Mouse (Mus musculus): ENCODE data around the gene Anxa4. TPM values are rescaled to one million over a fixed set of nuclear protein-coding genes. Genes with fewer than 3 reads are reported as not detected.
A peak's percentile ranks its signal among the peaks of the same experiment; 100 is the strongest.

Anxa4 gene
- polyA plus RNA-seq, 1 experiment from 2014 or later = 12.1 TPM

DNA sequence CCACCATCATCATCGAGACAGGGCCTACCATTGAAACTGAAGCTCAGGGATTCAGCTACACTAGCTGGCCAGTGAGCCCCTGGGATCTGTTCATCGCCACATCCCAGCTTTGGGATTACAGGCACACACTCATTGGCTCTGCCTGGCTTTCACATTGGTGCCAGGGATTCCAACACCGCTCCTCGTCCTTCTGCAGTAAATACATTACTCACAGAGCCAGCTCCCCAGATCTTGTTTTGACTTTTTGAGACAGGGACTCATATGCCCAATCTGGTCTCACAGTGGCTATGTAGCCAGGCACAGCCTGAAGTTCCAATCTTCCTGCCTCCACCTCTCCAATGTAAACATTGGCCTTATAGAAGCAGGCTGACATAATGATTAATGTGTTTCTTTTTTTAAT is 57.1 kb downstream of the Anxa4 start:
- DNase-seq (ENCODE audit: low spot score) (no peak), ATAC-seq (ENCODE audit: insufficient number of reproducible peaks, low FRiP score, low TSS enrichment, low read depth) (no peak)
- Histone ChIP-seq H3K9me3 (ENCODE audit: control insufficient read depth, low read length) (no peaks in the 10 kb centered on the region), H3K4me1 (ENCODE audit: control insufficient read depth, insufficient read depth, low read length) (peaks cover 4% of the 10 kb centered on the region; the same call in 1 of the 2 replicates), H3K4me2 (ENCODE audit: low read depth, severe bottlenecking) (no peak overlapping the region), H3K27me3 (ENCODE audit: control insufficient read depth, insufficient read depth, low read length) (no peaks in the 10 kb centered on the region), H3K4me3 (ENCODE audit: low read depth, low read length) (no peak overlapping the region), H3K36me3 (ENCODE audit: control insufficient read depth, insufficient read depth, low read length) (no peaks in the 10 kb centered on the region), H3K9ac (ENCODE audit: low read length) (no peak overlapping the region), H3K27ac (replicated peaks; ENCODE audit: low read depth, low read length) (no peak overlapping the region)
- 87% methylated on average over 4 of the region's 4 CpGs for WGBS

DNA sequence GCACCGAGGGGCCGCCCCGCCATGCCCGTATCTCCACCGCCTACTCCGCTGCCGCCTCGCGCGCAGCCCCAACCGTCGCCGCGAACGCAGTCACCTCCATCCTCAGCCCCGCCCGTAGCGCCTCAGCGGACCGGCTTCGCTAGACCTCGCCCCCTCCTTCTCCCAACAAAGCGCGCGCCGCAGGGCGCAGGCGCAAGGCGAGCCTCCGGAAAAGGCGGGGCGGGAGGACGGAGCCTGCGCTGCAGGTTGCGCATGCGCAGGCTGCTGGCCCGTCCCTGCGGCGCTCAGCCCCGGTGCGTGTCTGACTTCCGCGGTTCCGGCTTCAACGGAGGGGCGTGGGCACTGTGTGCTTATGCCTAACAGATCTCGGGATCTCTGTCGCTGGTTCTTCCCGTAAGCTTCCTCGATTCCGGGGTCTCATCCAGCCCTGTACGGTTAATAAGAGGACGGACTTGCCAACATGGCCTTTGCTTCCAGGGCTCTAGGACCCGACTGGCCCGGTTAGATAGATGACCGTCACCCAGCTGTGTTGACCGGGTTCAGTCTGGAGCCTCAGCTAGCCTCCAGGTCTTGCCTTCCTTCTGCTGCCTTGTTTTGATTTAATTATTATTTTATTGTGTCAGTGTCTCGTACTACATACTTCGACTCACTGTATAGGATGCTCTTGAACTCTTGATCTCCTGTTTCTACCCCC is 60.1 kb downstream of the Anxa4 start, which contains the start of gene Gmcl1:
TSS of gene Gmcl1 (minus strand) at position 201 of the 694 bp plus-strand sequence.
- WGBS = under 1% methylated on average over 57 of the region's 59 CpGs
- peak within 1 kb of the TSS; percentile 96 for H3K4me3 ChIP-seq (ENCODE audit: low read depth, low read length)
- peak within 1 kb of the TSS; percentile 61 for H3K27ac ChIP-seq (replicated peaks; ENCODE audit: low read depth, low read length)
- peak within 1 kb of the TSS; percentile 85 for H3K9ac ChIP-seq (ENCODE audit: low read length)
- DNase-seq (ENCODE audit: low spot score) (peak; percentile 94), ATAC-seq (ENCODE audit: insufficient number of reproducible peaks, low FRiP score, low TSS enrichment, low read depth) (peak; percentile 92)
- no peaks in the 10 kb centered on the region for H3K9me3 ChIP-seq (ENCODE audit: control insufficient read depth, low read length)
- H3K36me3 ChIP-seq (ENCODE audit: control insufficient read depth, insufficient read depth, low read length) = no peaks in the 10 kb centered on the region
- H3K4me1 ChIP-seq (ENCODE audit: control insufficient read depth, insufficient read depth, low read length) = peaks cover 4% of the 10 kb centered on the region; the same call in 1 of the 2 replicates
- no peaks in the 10 kb centered on the region for H3K27me3 ChIP-seq (ENCODE audit: control insufficient read depth, insufficient read depth, low read length)
- peak within 1 kb of the TSS; percentile 93 for H3K4me2 ChIP-seq (ENCODE audit: low read depth, severe bottlenecking)

DNA sequence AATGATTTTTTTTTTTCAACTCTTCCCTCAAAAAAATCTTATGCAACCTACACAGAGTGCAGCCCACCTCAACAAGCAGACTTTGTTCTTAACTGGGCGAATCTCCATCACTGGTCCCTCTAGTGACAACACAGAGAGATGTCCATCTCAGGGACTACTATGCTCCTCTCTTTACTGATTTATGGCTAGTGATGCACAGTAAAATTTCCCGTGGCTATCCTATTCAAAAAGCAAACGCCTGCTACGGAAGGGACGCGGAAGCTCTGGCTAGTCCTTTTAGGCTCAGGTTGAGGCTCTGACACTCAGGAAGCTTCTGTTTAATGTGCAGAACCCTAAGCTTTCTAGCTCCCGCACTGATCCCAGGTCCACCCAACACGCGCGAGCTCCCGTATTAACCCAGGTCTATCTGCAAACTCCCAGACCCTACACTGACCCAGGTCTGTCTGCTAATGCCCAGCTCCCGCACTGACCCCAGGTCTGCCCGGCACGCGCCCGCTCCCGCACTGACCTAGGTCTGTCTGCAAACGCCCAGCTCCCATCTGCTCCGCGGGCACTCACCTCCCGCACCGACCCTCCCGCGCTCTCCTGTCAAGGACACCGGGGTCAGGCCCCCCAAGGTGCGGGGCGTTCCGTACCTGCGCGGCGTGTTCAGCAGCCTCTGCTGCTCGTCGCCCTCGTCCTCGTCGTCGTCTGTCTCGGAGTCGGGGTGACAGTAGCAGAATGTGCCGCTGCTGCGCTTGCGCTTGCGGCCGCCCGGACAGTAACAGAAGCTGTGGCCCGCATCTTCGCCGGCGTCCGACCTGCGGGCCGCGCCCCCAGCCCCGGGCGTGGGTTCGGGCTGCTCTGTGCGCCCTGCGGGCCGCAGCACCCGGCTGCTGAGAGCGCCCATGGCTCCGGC is 60.9 kb downstream of the Anxa4 start:
- peak; percentile 50 for DNase-seq (ENCODE audit: low spot score)
- 1% methylated on average over 60 of the region's 62 CpGs for WGBS

DNA sequence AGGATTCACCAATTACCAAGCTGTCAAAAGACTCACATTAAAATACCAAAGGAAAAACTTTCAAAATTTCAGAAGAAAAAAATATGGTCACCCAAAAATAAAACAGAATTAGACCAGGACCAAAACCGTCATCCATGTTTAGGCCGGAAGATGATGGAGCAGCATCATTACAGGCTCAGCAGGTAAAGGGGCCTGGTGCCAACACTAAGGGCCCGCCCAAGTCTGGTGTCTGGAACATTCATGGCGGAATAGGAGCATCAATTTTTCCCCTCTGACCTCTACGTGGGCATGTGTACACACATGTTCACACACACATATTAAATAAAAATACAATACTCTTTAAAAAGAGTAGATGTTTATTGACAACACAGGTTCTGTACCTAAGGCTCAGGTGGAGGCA is 64.7 kb downstream of the Anxa4 start:
- Histone ChIP-seq H3K9me3 (ENCODE audit: control insufficient read depth, low read length) (no peaks in the 10 kb centered on the region), H3K4me3 (ENCODE audit: low read depth, low read length) (no peak overlapping the region), H3K27me3 (ENCODE audit: control insufficient read depth, insufficient read depth, low read length) (no peaks in the 10 kb centered on the region), H3K27ac (replicated peaks; ENCODE audit: low read depth, low read length) (no peak overlapping the region), H3K4me2 (ENCODE audit: low read depth, severe bottlenecking) (no peak overlapping the region), H3K9ac (ENCODE audit: low read length) (no peak overlapping the region), H3K4me1 (ENCODE audit: control insufficient read depth, insufficient read depth, low read length) (peaks cover 4% of the 10 kb centered on the region; the same call in 1 of the 2 replicates), H3K36me3 (ENCODE audit: control insufficient read depth, insufficient read depth, low read length) (no peaks in the 10 kb centered on the region; the same call in 1 of the 2 replicates)
- DNase-seq (ENCODE audit: low spot score) (no peak), ATAC-seq (ENCODE audit: insufficient number of reproducible peaks, low FRiP score, low TSS enrichment, low read depth) (no peak)
- 94% methylated on average over 5 of the region's 5 CpGs for WGBS

More for the DNA sequence above, 60.9 kb downstream of the Anxa4 start:
- Histone ChIP-seq H3K9me3 (ENCODE audit: control insufficient read depth, low read length) (no peaks in the 10 kb centered on the region), H3K27ac (replicated peaks; ENCODE audit: low read depth, low read length) (peak overlapping the region; percentile 61), H3K4me2 (ENCODE audit: low read depth, severe bottlenecking) (peak overlapping the region; percentile 93), H3K9ac (ENCODE audit: low read length) (peak overlapping the region; percentile 85), H3K36me3 (ENCODE audit: control insufficient read depth, insufficient read depth, low read length) (no peaks in the 10 kb centered on the region), H3K4me3 (ENCODE audit: low read depth, low read length) (peak overlapping the region; percentile 96), H3K27me3 (ENCODE audit: control insufficient read depth, insufficient read depth, low read length) (no peaks in the 10 kb centered on the region), H3K4me1 (ENCODE audit: control insufficient read depth, insufficient read depth, low read length) (peaks cover 4% of the 10 kb centered on the region; the same call in 1 of the 2 replicates)
- ATAC-seq (ENCODE audit: insufficient number of reproducible peaks, low FRiP score, low TSS enrichment, low read depth) = 0 out of 2 replicates have a peak, but pooled peaks have one; percentile 53

DNA sequence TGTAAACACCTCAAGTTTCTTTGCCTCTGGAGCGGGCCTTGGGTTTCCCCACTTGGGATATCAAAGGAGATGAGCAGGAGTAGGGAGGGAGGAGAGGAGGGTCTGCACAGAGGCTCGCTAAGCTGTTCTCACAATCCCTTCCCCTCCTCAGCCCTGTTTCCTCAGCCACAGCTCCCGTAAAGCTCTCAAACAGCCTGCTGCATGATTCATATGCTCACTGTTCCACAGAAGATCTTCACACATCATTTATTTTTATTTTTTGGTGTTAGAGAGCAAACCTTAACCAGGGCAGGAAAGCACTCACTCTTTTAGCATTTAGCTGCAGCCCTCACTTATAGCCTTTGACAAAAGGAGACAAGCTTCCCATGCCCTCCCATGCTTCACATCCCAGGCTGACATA is 71.4 kb downstream of the Anxa4 start:
- H3K4me3 ChIP-seq (ENCODE audit: low read depth, low read length) = no peak overlapping the region
- H3K36me3 ChIP-seq (ENCODE audit: control insufficient read depth, insufficient read depth, low read length) = no peaks in the 10 kb centered on the region; the same call in 1 of the 2 replicates
- no peak overlapping the region for H3K27ac ChIP-seq (replicated peaks; ENCODE audit: low read depth, low read length)
- no peaks in the 10 kb centered on the region for H3K4me1 ChIP-seq (ENCODE audit: control insufficient read depth, insufficient read depth, low read length)
- DNase-seq (ENCODE audit: low spot score) = no peak
- H3K9me3 ChIP-seq (ENCODE audit: control insufficient read depth, low read length) = no peaks in the 10 kb centered on the region
- ATAC-seq (ENCODE audit: insufficient number of reproducible peaks, low FRiP score, low TSS enrichment, low read depth) = no peak
- H3K4me2 ChIP-seq (ENCODE audit: low read depth, severe bottlenecking) = no peak overlapping the region
- H3K27me3 ChIP-seq (ENCODE audit: control insufficient read depth, insufficient read depth, low read length) = no peaks in the 10 kb centered on the region
- WGBS = 77% methylated on average over 3 of the region's 3 CpGs
- no peak overlapping the region for H3K9ac ChIP-seq (ENCODE audit: low read length)

DNA sequence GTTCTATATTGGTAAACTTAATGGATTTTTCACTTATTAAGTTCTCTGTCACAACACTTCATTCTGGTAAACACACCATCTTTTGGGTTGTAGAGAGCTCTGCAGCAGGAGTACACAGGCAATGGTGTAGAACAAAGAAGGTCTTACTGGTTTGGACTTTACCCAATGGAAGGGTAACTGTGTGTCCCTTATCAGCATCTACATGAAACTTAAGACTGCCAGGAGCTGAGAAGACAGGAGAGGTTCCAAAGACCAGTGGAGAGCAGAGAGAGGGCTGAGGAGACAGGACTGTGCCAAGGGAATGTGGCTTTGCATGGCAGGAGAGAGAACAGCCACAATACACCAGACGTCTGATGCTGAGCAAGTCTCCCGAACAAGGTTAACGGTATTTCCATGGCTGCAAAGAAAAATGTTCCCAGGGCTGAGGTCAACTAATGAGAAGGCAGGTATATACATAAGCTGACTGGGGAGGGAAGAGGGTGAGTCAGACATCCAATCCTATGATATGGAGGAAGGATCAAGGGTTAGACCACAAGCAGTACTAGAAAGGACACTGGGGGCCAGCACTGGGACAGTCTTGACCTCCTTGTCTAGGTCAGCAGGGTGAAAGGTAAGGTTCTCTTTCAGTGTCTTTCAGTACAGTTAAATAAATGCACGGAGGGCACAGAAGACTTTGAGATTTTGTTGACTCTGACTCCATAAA is 85.2 kb downstream of the Anxa4 start:
- WGBS = 90% methylated on average over 4 of the region's 4 CpGs

DNA sequence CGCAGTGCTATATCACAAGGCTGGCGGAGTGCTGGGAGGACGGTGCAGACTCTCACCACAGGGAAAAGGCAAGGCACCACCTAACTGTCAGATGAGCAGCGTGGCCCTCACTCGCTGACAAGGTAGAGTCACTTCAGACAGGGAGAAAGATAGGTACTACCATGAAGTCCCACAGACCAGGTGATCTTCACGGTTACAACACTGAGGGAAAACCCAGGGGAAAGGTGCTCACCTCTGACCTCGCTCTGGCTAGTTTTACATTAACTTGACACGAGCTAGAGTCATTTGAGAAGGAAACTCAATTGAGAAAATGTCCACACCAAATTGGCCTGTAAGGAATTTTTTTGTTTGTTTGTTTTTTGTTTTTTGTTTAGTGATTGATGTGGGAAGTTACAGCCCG is 90.8 kb downstream of the Anxa4 start:
- ATAC-seq (ENCODE audit: insufficient number of reproducible peaks, low FRiP score, low TSS enrichment, low read depth) (no peak), DNase-seq (ENCODE audit: low spot score) (no peak)
- Histone ChIP-seq H3K4me1 (ENCODE audit: control insufficient read depth, insufficient read depth, low read length) (no peaks in the 10 kb centered on the region), H3K9ac (ENCODE audit: low read length) (no peak overlapping the region), H3K9me3 (ENCODE audit: control insufficient read depth, low read length) (no peaks in the 10 kb centered on the region), H3K27ac (replicated peaks; ENCODE audit: low read depth, low read length) (no peak overlapping the region), H3K36me3 (ENCODE audit: control insufficient read depth, insufficient read depth, low read length) (no peaks in the 10 kb centered on the region; the same call in 1 of the 2 replicates), H3K4me3 (ENCODE audit: low read depth, low read length) (no peak overlapping the region), H3K4me2 (ENCODE audit: low read depth, severe bottlenecking) (no peak overlapping the region), H3K27me3 (ENCODE audit: control insufficient read depth, insufficient read depth, low read length) (no peaks in the 10 kb centered on the region)
- WGBS = 94% methylated on average over 9 of the region's 9 CpGs

More for the DNA sequence above, 85.2 kb downstream of the Anxa4 start:
- H3K27ac ChIP-seq (replicated peaks; ENCODE audit: low read depth, low read length) = no peak overlapping the region
- H3K9ac ChIP-seq (ENCODE audit: low read length) = no peak overlapping the region
- no peak for DNase-seq (ENCODE audit: low spot score)
- no peak for ATAC-seq (ENCODE audit: insufficient number of reproducible peaks, low FRiP score, low TSS enrichment, low read depth)
- no peaks in the 10 kb centered on the region for H3K9me3 ChIP-seq (ENCODE audit: control insufficient read depth, low read length)
- H3K27me3 ChIP-seq (ENCODE audit: control insufficient read depth, insufficient read depth, low read length) = no peaks in the 10 kb centered on the region
- H3K4me3 ChIP-seq (ENCODE audit: low read depth, low read length) = no peak overlapping the region
- H3K4me2 ChIP-seq (ENCODE audit: low read depth, severe bottlenecking) = no peak overlapping the region
- no peaks in the 10 kb centered on the region; the same call in 1 of the 2 replicates for H3K36me3 ChIP-seq (ENCODE audit: control insufficient read depth, insufficient read depth, low read length)
- H3K4me1 ChIP-seq (ENCODE audit: control insufficient read depth, insufficient read depth, low read length) = no peaks in the 10 kb centered on the region

DNA sequence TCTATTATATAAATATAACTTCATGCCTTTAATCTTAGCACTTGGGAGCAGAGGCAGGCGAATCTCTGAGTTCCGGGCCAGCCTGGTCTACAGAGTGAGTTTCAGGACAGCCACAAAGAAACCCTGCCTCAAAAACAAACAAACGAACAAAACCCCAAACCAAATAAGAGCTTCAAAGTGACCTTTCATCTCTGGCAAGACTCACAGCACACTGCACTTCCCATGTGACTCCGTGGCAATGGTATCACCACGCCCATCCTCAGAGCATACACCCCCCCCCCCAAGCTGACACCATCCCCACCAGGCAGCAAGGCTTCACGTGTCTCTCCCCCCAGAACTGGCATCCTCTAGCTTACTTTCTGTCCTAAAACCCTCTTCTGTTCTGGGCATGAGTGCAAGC is 95.5 kb downstream of the Anxa4 start:
- no peaks in the 10 kb centered on the region for H3K4me1 ChIP-seq (ENCODE audit: control insufficient read depth, insufficient read depth, low read length)
- no peaks in the 10 kb centered on the region for H3K27me3 ChIP-seq (ENCODE audit: control insufficient read depth, insufficient read depth, low read length)
- H3K9me3 ChIP-seq (ENCODE audit: control insufficient read depth, low read length) = no peaks in the 10 kb centered on the region
- H3K4me3 ChIP-seq (ENCODE audit: low read depth, low read length) = no peak overlapping the region
- 83% methylated on average over 6 of the region's 6 CpGs for WGBS
- H3K9ac ChIP-seq (ENCODE audit: low read length) = no peak overlapping the region
- H3K27ac ChIP-seq (replicated peaks; ENCODE audit: low read depth, low read length) = no peak overlapping the region
- ATAC-seq (ENCODE audit: insufficient number of reproducible peaks, low FRiP score, low TSS enrichment, low read depth) = no peak
- H3K4me2 ChIP-seq (ENCODE audit: low read depth, severe bottlenecking) = no peak overlapping the region
- H3K36me3 ChIP-seq (ENCODE audit: control insufficient read depth, insufficient read depth, low read length) = no peaks in the 10 kb centered on the region; the same call in none of the 2 replicates
- DNase-seq (ENCODE audit: low spot score) = no peak

Data from limb, embryonic 11.5 days (tissue).